Mouse (Mus musculus): Measurements from ENCODE around the gene Kank2. TPM values are rescaled to one million over a fixed set of nuclear protein-coding genes. Genes with fewer than 3 reads are reported as not detected.

Kank2 gene
- polyA plus RNA-seq, 1 experiment = 1.7 TPM

GRCm38 (mm10) chr9:21724147-21724536 lies 74.4 kb downstream of the Kank2 start:
- peak overlapping the region; percentile 75 for H3K27ac ChIP-seq (ENCODE audit: control insufficient read depth, insufficient read depth, low read depth, low read length, poor library complexity)
- peak overlapping the region; percentile 71 for H3K4me3 ChIP-seq (replicated peaks; ENCODE audit: control insufficient read depth, low read depth, low read length)
- peaks cover 5% of the 10 kb centered on the region; the same call in 1 of the 2 replicates for H3K4me1 ChIP-seq (ENCODE audit: control insufficient read depth, insufficient read depth, low read length)
- TF ChIP-seq CTCF (IDR thresholded peaks at IDR 0.05; ENCODE audit: control insufficient read depth, insufficient read depth, low read length) (no peak), POLR2A (IDR thresholded peaks at IDR 0.05; ENCODE audit: borderline replicate concordance, control insufficient read depth, low read depth, low read length) (peak; percentile 63; the same call in 1 of the 2 replicates)
- WGBS = under 1% methylated on average over 18 of the region's 18 CpGs

GRCm38 (mm10) chr9:21723377-21724146 lies 75.0 kb downstream of the Kank2 start, which contains the start of gene Ldlr:
Gene Ldlr, plus strand, starts transcription at chr9:21723483.
- H3K4me1 ChIP-seq (ENCODE audit: control insufficient read depth, insufficient read depth, low read length) = peaks cover 3% of the 10 kb centered on the region; the same call in 1 of the 2 replicates
- peak within 1 kb of the TSS; percentile 71 for H3K4me3 ChIP-seq (replicated peaks; ENCODE audit: control insufficient read depth, low read depth, low read length)
- H3K27ac ChIP-seq (ENCODE audit: control insufficient read depth, insufficient read depth, low read depth, low read length, poor library complexity) = peak within 1 kb of the TSS; percentile 75

DNA sequence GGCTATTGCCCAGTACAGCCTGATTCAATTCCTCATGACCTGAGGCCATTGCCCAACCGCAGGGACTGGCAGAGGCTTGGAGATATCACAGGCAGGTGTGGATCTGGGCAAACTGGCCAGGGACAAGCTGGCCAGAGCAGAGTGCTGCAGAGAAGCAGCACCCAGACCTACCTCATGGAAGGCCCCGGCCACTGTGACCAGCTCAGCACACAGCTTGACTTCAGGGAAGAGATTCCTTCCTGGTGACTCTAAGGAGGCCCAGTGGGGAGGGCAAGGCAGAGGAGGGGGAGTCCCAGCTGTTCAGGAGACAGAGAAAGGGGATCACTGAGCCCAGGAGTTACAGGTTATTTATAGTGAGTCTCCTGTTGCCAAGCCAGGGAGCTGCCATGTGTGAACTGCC lies 77.5 kb downstream of the Kank2 start:
- Histone ChIP-seq H3K4me1 (ENCODE audit: control insufficient read depth, insufficient read depth, low read length) (peaks cover 1% of the 10 kb centered on the region; the same call in 1 of the 2 replicates), H3K27ac (ENCODE audit: control insufficient read depth, insufficient read depth, low read depth, low read length, poor library complexity) (no peak overlapping the region), H3K4me3 (replicated peaks; ENCODE audit: control insufficient read depth, low read depth, low read length) (no peak overlapping the region)
- 84% methylated on average over 2 of the region's 2 CpGs for WGBS
- no peak for TF ChIP-seq CTCF (IDR thresholded peaks at IDR 0.05; ENCODE audit: control insufficient read depth, insufficient read depth, low read length)
- no peak for TF ChIP-seq POLR2A (IDR thresholded peaks at IDR 0.05; ENCODE audit: borderline replicate concordance, control insufficient read depth, low read depth, low read length)

More at GRCm38 (mm10) chr9:21723377-21724146, 75.0 kb downstream of the Kank2 start, which contains the start of gene Ldlr:
- TF ChIP-seq CTCF (IDR thresholded peaks at IDR 0.05; ENCODE audit: control insufficient read depth, insufficient read depth, low read length) (no peak), POLR2A (IDR thresholded peaks at IDR 0.05; ENCODE audit: borderline replicate concordance, control insufficient read depth, low read depth, low read length) (peak; percentile 81; the same call in 1 of the 2 replicates)
- WGBS = under 1% methylated on average over 47 of the region's 47 CpGs

- no peaks in the 10 kb centered on the region; the same call in 1 of the 2 replicates for H3K4me1 ChIP-seq (ENCODE audit: control insufficient read depth, insufficient read depth, low read length)
Observed at GRCm38 (mm10) chr9:21717015-21717414, 81.5 kb downstream of the Kank2 start.

More at GRCm38 (mm10) chr9:21717015-21717414, 81.5 kb downstream of the Kank2 start:
- no peak for TF ChIP-seq CTCF (IDR thresholded peaks at IDR 0.05; ENCODE audit: control insufficient read depth, insufficient read depth, low read length)
- Histone ChIP-seq H3K27ac (ENCODE audit: control insufficient read depth, insufficient read depth, low read depth, low read length, poor library complexity) (no peak overlapping the region), H3K4me3 (replicated peaks; ENCODE audit: control insufficient read depth, low read depth, low read length) (no peak overlapping the region)
- 70% methylated on average over 2 of the region's 2 CpGs for WGBS

Other genes starting within 250 kb of the Kank2 start
- gene Timm29, start 206.0 kb downstream of the Kank2 start, polyA plus RNA-seq (2011; ENCODE audit: insufficient read depth, insufficient read length, low replicate concordance, missing spikeins) = 10.4 and 11.6 TPM in 2 replicates
- gene Yipf2, start 205.9 kb downstream of the Kank2 start, polyA plus RNA-seq (2011; ENCODE audit: insufficient read depth, insufficient read length, low replicate concordance, missing spikeins) = 4.8 and 5.0 TPM in 2 replicates
- 45.4 and 66.3 TPM in 2 replicates for gene Smarca4, start 182.6 kb downstream of the Kank2 start, polyA plus RNA-seq (2011; ENCODE audit: insufficient read depth, insufficient read length, low replicate concordance, missing spikeins)
- 8.1 and 14.5 TPM in 2 replicates for gene Ldlr, start 75.3 kb downstream of the Kank2 start, polyA plus RNA-seq (2011; ENCODE audit: insufficient read depth, insufficient read length, low replicate concordance, missing spikeins)
- gene Spc24, start 38.4 kb downstream of the Kank2 start, polyA plus RNA-seq (2011; ENCODE audit: insufficient read depth, insufficient read length, low replicate concordance, missing spikeins) = 40.1 and 46.6 TPM in 2 replicates
- gene Angptl8, start 36.8 kb upstream of the Kank2 start, polyA plus RNA-seq (2011; ENCODE audit: insufficient read depth, insufficient read length, low replicate concordance, missing spikeins) = not detected in 2 replicates
- gene Dock6, start 53.9 kb upstream of the Kank2 start, polyA plus RNA-seq (2011; ENCODE audit: insufficient read depth, insufficient read length, low replicate concordance, missing spikeins) = 6.5 and 7.2 TPM in 2 replicates
- 8.5 and 20.9 TPM in 2 replicates for gene Rab3d, start 119.4 kb upstream of the Kank2 start, polyA plus RNA-seq (2011; ENCODE audit: insufficient read depth, insufficient read length, low replicate concordance, missing spikeins)
- gene Ccdc159, start 128.7 kb upstream of the Kank2 start, polyA plus RNA-seq (2011; ENCODE audit: insufficient read depth, insufficient read length, low replicate concordance, missing spikeins) = not detected in 2 replicates
- gene Tmem205, start 128.8 kb upstream of the Kank2 start, polyA plus RNA-seq (2011; ENCODE audit: insufficient read depth, insufficient read length, low replicate concordance, missing spikeins) = 9.2 and 37.4 TPM in 2 replicates
- 1.4 and 2.1 TPM in 2 replicates for gene Plppr2, start 138.3 kb upstream of the Kank2 start, polyA plus RNA-seq (2011; ENCODE audit: insufficient read depth, insufficient read length, low replicate concordance, missing spikeins)
- gene Swsap1, start 157.0 kb upstream of the Kank2 start, polyA plus RNA-seq (2011; ENCODE audit: insufficient read depth, insufficient read length, low replicate concordance, missing spikeins) = 4.2 and 5.7 TPM in 2 replicates
- 103 and 152 TPM in 2 replicates for gene Epor, start 164.8 kb upstream of the Kank2 start, polyA plus RNA-seq (2011; ENCODE audit: insufficient read depth, insufficient read length, low replicate concordance, missing spikeins)
- gene Rgl3, start 190.7 kb upstream of the Kank2 start, polyA plus RNA-seq (2011; ENCODE audit: insufficient read depth, insufficient read length, low replicate concordance, missing spikeins) = 1.6 and 5.0 TPM in 2 replicates
- not detected in 2 replicates for gene Ccdc151, start 203.9 kb upstream of the Kank2 start, polyA plus RNA-seq (2011; ENCODE audit: insufficient read depth, insufficient read length, low replicate concordance, missing spikeins)
- gene Prkcsh, start 204.1 kb upstream of the Kank2 start, polyA plus RNA-seq (2011; ENCODE audit: insufficient read depth, insufficient read length, low replicate concordance, missing spikeins) = 20.8 and 35.2 TPM in 2 replicates